Mouse (Mus musculus) CH12.LX (cell line): Measurements from ENCODE around the gene Lpin1. TPM values are rescaled to one million over a fixed set of nuclear protein-coding genes. Genes with fewer than 3 reads are reported as not detected.

Experiments used
- DNase-seq: peaks from one replicate; pipeline ENCODE4 v3.0.0-alpha.2; 2013; ENCODE audit errors: extremely low read depth
- H3K27ac ChIP-seq: 2 replicates; pipeline ENCODE4 v1.5.1; 2012; ENCODE audit warnings: low read depth, mild to moderate bottlenecking, control low read depth, moderate library complexity; ENCODE audit not compliant: insufficient read depth
- H3K27me3 ChIP-seq: replicated peaks from 2 replicates; pipeline ENCODE3; 2012; ENCODE audit warnings: inconsistent platforms
- H3K36me3 ChIP-seq, 2 experiments: replicated peaks in 1 of 2; 2 replicates each; pipeline versions ENCODE3 to v1.6.1; 2012; ENCODE audit warnings: inconsistent platforms in 1 of 2, low read length in 1 of 2, mild to moderate bottlenecking in 1 of 2, mixed read lengths in 1 of 2, moderate library complexity in 1 of 2; ENCODE audit not compliant: control insufficient read depth in 1 of 2, insufficient read depth in 1 of 2
- H3K4me1 ChIP-seq, 2 experiments: 2 replicates each; pipeline ENCODE4 v1.6.1; 2012; ENCODE audit warnings: inconsistent platforms in 1 of 2, moderate library complexity in 1 of 2; ENCODE audit not compliant: insufficient read depth in 2 of 2, control insufficient read depth in 1 of 2
- H3K4me2 ChIP-seq: 2 replicates; pipeline ENCODE4 v1.6.1; 2012; ENCODE audit warnings: low read depth, mild to moderate bottlenecking, control low read depth; ENCODE audit not compliant: poor library complexity, insufficient read depth, severe bottlenecking
- H3K4me3 ChIP-seq, 3 experiments: fragments of 150-350 bp in 1 of 3; sonication (generic) in 1 of 3; replicated peaks in 1 of 3; 2 replicates each; pipeline versions ENCODE3 to v1.5.1; 2011 to 2012; ENCODE audit warnings: low read depth in 2 of 3, low read length in 2 of 3, mild to moderate bottlenecking in 2 of 3, moderate library complexity in 2 of 3, control low read depth in 1 of 3, improper control_type of control experiment in 1 of 3, inconsistent platforms in 1 of 3, mixed read lengths in 1 of 3; ENCODE audit not compliant: poor library complexity in 1 of 3
- H3K79me2 ChIP-seq: replicated peaks from 2 replicates; pipeline ENCODE4 v1.6.1; 2012; ENCODE audit warnings: mild to moderate bottlenecking, moderate library complexity; ENCODE audit not compliant: control insufficient read depth, poor library complexity, insufficient read depth, severe bottlenecking; ENCODE audit errors: extremely low read depth
- H3K9ac ChIP-seq: 2 replicates; pipeline ENCODE4 v1.6.1; 2012; ENCODE audit warnings: low read depth, mild to moderate bottlenecking, control low read depth, moderate library complexity; ENCODE audit not compliant: insufficient read depth
- H3K9me3 ChIP-seq: replicated peaks from 2 replicates; pipeline ENCODE3; 2012; ENCODE audit warnings: low read length, inconsistent platforms, mixed read lengths
- BHLHE40 ChIP-seq: IDR thresholded peaks from 2 replicates; pipeline ENCODE4 v1.6.1; 2011; ENCODE audit warnings: mild to moderate bottlenecking, low read depth, low read length, improper control_type of control experiment
- CHD1 ChIP-seq: IDR thresholded peaks from 2 replicates; pipeline ENCODE4 v1.6.1; 2012; ENCODE audit warnings: low read depth, low read length, improper control_type of control experiment, inconsistent platforms
- CTCF ChIP-seq, 2 experiments: IDR thresholded peaks in 1 of 2; conservative IDR thresholded peaks in 1 of 2; 2 replicates each; pipeline ENCODE4 v1.5.1; 2011 to 2012; ENCODE audit warnings: low read depth in 2 of 2, low read length in 2 of 2, improper control_type of control experiment in 1 of 2, inconsistent platforms in 1 of 2, mild to moderate bottlenecking in 1 of 2, moderate library complexity in 1 of 2
- ELF1 ChIP-seq: IDR thresholded peaks from 2 replicates; pipeline ENCODE4 v1.6.1; 2014; ENCODE audit warnings: low read depth, mild to moderate bottlenecking, inconsistent platforms, low read length, improper control_type of control experiment
- IRF4 ChIP-seq: IDR thresholded peaks from 2 replicates; pipeline ENCODE4 v1.6.1; 2014; ENCODE audit warnings: low read depth, mild to moderate bottlenecking, inconsistent platforms, low read length, improper control_type of control experiment
- JUN ChIP-seq: IDR thresholded peaks from 2 replicates; pipeline ENCODE4 v1.6.1; 2011; ENCODE audit warnings: low read depth, mild to moderate bottlenecking, low read length, improper control_type of control experiment, moderate library complexity; ENCODE audit not compliant: insufficient read depth
- MAFK ChIP-seq: IDR thresholded peaks from 2 replicates; pipeline ENCODE4 v1.6.1; 2011; ENCODE audit warnings: low read length, improper control_type of control experiment; ENCODE audit not compliant: insufficient replicate concordance
- MAZ ChIP-seq: IDR thresholded peaks from 2 replicates; pipeline ENCODE4 v1.6.1; 2012; ENCODE audit warnings: low read depth, mild to moderate bottlenecking, inconsistent platforms, low read length, improper control_type of control experiment, moderate library complexity
- MXI1 ChIP-seq: IDR thresholded peaks from 2 replicates; pipeline ENCODE4 v1.6.1; 2011; ENCODE audit warnings: mild to moderate bottlenecking, low read depth, low read length, improper control_type of control experiment
- PAX5 ChIP-seq: IDR thresholded peaks from 2 replicates; pipeline ENCODE4 v1.6.1; 2012; ENCODE audit warnings: low read length, inconsistent platforms, mixed read lengths
- POLR2AphosphoS2 ChIP-seq: IDR thresholded peaks from 2 replicates; pipeline ENCODE4 v1.6.1; 2011; ENCODE audit warnings: low read depth, low read length, improper control_type of control experiment
- SMC3 ChIP-seq: IDR thresholded peaks from 2 replicates; pipeline ENCODE4 v1.6.1; 2011; ENCODE audit warnings: low read depth, low read length, improper control_type of control experiment
- UBTF ChIP-seq: IDR thresholded peaks from 2 replicates; pipeline ENCODE4 v1.6.1; 2012; ENCODE audit warnings: low read depth, mild to moderate bottlenecking, inconsistent platforms, low read length, improper control_type of control experiment, moderate library complexity
- USF1 ChIP-seq: IDR thresholded peaks from 2 replicates; pipeline ENCODE4 v1.6.1; 2014; ENCODE audit warnings: low read depth, mild to moderate bottlenecking, inconsistent platforms, low read length, improper control_type of control experiment
- ZKSCAN1 ChIP-seq: IDR thresholded peaks from 2 replicates; pipeline ENCODE4 v1.6.1; 2012; ENCODE audit warnings: low read depth, inconsistent platforms, low read length, improper control_type of control experiment, borderline replicate concordance
- ZNF384 ChIP-seq: IDR thresholded peaks from 2 replicates; pipeline ENCODE4 v1.6.1; 2012; ENCODE audit warnings: low read depth, low read length, improper control_type of control experiment, inconsistent platforms
- dilution Hi-C: fragments of 300-500 bp; cut with MboI; formaldehyde crosslinking; loops from 2 replicates; pipeline ENCODE4 v1.14.3; 2020; ENCODE audit warnings: low sequenced_read_pairs; ENCODE audit not compliant: extremely low pct_unique_long_range_greater_than_20kb, extremely low pct_ligation_motif_present
- in situ Hi-C: fragments of 300-500 bp; cut with MboI; formaldehyde crosslinking; loops from 3 replicates; pipeline ENCODE4 v1.14.3; 2019; ENCODE audit warnings: low sequenced_read_pairs, low pct_ligation_motif_present, low pct_unique_long_range_greater_than_20kb, mixed read lengths
- polyA plus RNA-seq: library from polyadenylated mRNA; unstranded; fragments of >175 nt; gene quantifications from 2 replicates; pipeline ENCODE4 v1.2.1, GENCODE M21; 2012; ENCODE audit warnings: low read depth; ENCODE audit not compliant: insufficient read length
- total RNA-seq, 2 experiments: library from RNA; depleted of rRNA; stranded (reverse); fragments of 300-350 nt in 1 of 2; fragments of >200 nt in 1 of 2; gene quantifications; 2 replicates each; pipeline ENCODE4 v1.2.3; 2012 to 2014

Gene Lpin1
- total and polyA plus RNA-seq, 3 experiments: 6.1 to 7.5 (median 6.7) TPM

DNA sequence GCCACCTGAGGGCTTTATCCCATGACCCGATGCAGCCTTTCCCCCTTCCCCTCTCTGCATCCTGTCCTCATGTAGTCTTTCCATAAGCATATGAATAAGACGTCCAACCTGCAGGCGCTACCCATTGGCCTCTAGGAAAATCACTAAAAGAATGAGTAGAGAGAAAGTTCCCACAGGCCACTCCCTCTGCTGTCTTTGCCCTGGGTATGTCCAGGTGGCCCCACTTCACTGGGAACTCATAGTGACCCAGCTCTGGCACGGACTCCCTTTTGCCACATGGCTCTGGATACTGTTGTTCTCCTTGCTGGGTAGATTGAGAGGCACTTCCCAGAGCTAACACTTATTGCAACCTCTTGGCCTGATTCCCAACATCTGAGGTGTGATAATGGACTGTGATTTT, 44.8 kb upstream of the Lpin1 start:
- Histone ChIP-seq H3K4me3 (no peak overlapping the region), H3K79me2 (no peaks in the 10 kb centered on the region), H3K4me2 (no peak overlapping the region), H3K36me3 (no peaks in the 10 kb centered on the region), H3K27ac (no peak overlapping the region), H3K9ac (no peak overlapping the region), H3K4me1 (no peaks in the 10 kb centered on the region), H3K9me3 (peaks cover 3% of the 10 kb centered on the region), H3K27me3 (peaks cover 27% of the 10 kb centered on the region)
- DNase-seq: no peak
- dilution Hi-C loops (no loop called here), in situ Hi-C loops (no loop called here)
- no peak for TF ChIP-seq USF1
- TF ChIP-seq UBTF: no peak
- no peak for TF ChIP-seq MAZ
- TF ChIP-seq ZKSCAN1: no peak
- no peak for TF ChIP-seq MAFK

DNA sequence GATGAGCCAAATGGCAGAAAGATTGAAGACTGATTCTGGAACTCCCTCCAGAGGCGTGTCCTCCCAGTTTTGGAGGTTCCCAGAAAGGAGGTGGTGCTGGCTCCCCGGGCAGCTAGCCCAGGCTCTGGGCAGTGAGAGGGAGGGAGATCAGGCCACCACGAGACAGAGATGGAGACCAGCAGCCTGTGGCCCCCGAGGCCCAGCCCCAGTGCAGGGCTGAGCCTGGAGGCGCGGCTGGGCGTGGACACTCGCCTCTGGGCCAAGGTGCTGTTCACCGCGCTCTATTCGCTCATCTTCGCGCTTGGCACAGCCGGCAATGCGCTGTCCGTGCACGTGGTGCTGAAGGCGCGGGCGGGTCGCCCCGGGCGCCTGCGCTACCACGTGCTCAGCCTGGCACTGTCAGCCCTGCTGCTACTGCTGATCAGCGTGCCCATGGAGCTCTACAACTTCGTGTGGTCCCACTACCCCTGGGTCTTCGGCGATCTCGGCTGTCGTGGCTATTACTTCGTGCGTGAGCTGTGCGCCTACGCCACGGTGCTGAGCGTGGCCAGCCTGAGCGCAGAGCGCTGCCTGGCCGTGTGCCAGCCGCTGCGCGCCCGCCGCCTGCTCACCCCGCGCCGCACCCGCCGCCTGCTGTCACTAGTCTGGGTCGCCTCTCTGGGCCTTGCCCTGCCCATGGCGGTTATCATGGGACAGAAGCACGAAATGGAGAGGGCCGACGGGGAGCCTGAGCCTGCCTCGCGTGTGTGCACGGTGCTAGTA, 42.7 kb upstream of the Lpin1 start, which contains the start of gene Ntsr2:
Ntsr2 (plus strand) TSS at position 51 of the 762 bp plus-strand sequence.
- H3K9ac ChIP-seq: no peak within 1 kb of the TSS
- H3K27me3 ChIP-seq: peaks cover 26% of the 10 kb centered on the region
- no peak within 1 kb of the TSS for H3K4me3 ChIP-seq
- no peaks in the 10 kb centered on the region for H3K36me3 ChIP-seq
- H3K79me2 ChIP-seq: no peaks in the 10 kb centered on the region
- DNase-seq: no peak
- in situ Hi-C loops: no loop called here
- dilution Hi-C loops: no loop called here
- H3K27ac ChIP-seq: 0 out of 2 replicates have a peak within 1 kb of the TSS, but pooled peaks have one; percentile 9
- H3K4me1 ChIP-seq: no peaks in the 10 kb centered on the region
- TF ChIP-seq CTCF (conservative IDR thresholded peaks at IDR 0.05 in 1 of 2, IDR thresholded peaks at IDR 0.05 in 1 of 2; ENCODE audit: low read depth in 2 of 2, low read length in 2 of 2) (no peak), BHLHE40 (no peak)
- peaks cover 3% of the 10 kb centered on the region for H3K9me3 ChIP-seq
- no peak within 1 kb of the TSS for H3K4me2 ChIP-seq

DNA sequence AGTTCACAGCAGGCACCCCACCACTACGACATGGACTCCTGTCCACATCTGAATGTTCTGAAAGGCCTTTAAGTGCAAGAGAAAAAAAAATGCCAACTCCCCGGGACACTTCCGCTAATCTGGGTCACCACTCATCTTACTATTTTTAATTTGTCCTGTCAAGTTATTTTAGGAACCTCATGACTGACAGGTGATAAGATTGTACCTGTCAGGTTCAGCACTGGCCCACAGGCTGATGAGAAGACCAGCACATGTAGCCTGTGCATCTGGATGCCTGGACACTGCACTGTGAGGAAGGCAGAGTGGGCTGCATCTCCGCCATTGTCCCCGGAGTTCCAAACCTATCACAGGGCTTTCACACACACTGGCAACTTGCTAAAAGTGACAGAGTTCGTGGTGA, 39.1 kb upstream of the Lpin1 start:
- Histone ChIP-seq H3K27ac (no peak overlapping the region), H3K27me3 (peaks cover 2% of the 10 kb centered on the region), H3K9ac (no peak overlapping the region), H3K36me3 (no peaks in the 10 kb centered on the region), H3K9me3 (peaks cover 3% of the 10 kb centered on the region), H3K4me3 (no peak overlapping the region), H3K4me2 (no peak overlapping the region), H3K4me1 (no peaks in the 10 kb centered on the region), H3K79me2 (no peaks in the 10 kb centered on the region)
- dilution Hi-C loops (no loop called here), in situ Hi-C loops (no loop called here)
- no peak for TF ChIP-seq ELF1
- TF ChIP-seq MAFK: no peak
- no peak for TF ChIP-seq POLR2AphosphoS2
- no peak for TF ChIP-seq PAX5
- TF ChIP-seq IRF4: no peak
- no peak for TF ChIP-seq CHD1
- no peak for TF ChIP-seq ZNF384
- no peak for TF ChIP-seq MXI1
- TF ChIP-seq SMC3: no peak
- no peak for TF ChIP-seq JUN
- no peak for TF ChIP-seq ZKSCAN1
- TF ChIP-seq MAZ: no peak
- DNase-seq: no peak
